Mouse (Mus musculus) T-helper 17 cell (primary cell): ENCODE measurements around the gene Akap7.

Source experiments
- in situ Hi-C, 2 experiments: fragments of 300-600 bp; cut with MboI, MseI; formaldehyde crosslinking; loops; 1 replicate in 1 of 2; 2 replicates in 1 of 2; pipeline ENCODE4 v1.15.1; 2025; ENCODE audit warnings: high pct_unique_total_duplicates in 2 of 2

Akap7 gene

DNA sequence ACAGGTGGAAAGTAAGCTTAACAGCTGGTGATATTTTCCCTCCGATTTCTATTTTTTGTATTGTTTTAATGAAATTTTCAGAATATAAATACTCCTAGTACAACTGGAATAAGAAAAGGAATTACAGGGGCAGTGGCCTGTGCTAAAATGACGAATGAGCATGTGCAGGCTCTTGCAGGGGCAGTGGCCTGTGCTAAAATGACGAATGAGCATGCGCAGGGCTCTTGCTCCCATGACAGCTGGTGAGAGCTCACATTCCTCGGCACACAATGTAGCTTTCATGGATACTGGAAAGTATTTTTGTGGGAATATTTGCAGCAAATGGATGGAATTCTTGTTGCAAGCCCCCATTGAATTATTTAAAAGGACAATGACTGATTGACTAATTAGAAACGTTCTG is 46.5 kb downstream of the Akap7 start:
- in situ Hi-C loops: loop anchor here (10.0 to 25.0 kb wide), 3 partner anchors 414 to 894 kb away; no protein-coding TSS in a partner anchor

DNA sequence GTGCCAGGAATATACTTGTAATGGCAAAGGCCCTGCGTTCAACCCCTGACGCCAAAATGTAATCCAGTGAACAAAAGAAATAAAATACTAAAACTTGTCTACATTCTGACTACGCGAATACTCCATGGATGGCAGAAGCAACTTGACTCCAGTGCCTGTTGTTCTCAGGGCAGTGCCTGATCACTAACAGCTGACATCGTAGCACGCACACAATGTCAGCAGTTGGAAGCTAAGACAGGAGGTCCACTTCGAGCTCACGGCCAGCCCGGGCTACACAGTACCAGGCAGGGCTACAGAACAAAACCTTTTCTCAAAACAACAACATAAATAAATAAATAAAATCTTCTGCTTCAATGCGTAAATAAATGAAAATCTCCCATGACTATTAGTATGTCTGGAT is 46.9 kb downstream of the Akap7 start:
- in situ Hi-C loops: loop anchor here (10.0 to 25.0 kb wide), 3 partner anchors 414 to 894 kb away; no protein-coding TSS in a partner anchor

DNA sequence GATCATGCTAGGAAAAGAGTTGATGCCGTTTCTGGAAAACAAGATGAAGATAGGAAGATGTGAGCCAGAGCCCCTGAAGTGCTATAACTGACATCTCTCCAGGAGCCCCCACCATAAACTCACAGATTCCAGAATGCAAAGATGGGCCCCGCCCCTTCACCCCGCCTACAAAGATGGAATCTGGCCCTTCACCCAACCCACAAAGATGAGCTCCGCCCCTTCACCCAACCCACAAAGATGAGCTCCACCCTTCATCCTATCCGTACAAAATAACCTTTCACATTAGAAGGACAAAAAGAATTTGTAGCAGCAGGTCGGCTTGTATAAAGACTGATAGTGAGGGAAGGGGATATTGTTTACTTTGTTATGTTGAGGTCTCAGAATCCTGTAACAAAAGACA is 49.5 kb downstream of the Akap7 start:
- in situ Hi-C loops: loop anchor here in 1 of 2 experiments (25.0 kb wide), 1 partner anchor 879 kb away; no protein-coding TSS in a partner anchor

DNA sequence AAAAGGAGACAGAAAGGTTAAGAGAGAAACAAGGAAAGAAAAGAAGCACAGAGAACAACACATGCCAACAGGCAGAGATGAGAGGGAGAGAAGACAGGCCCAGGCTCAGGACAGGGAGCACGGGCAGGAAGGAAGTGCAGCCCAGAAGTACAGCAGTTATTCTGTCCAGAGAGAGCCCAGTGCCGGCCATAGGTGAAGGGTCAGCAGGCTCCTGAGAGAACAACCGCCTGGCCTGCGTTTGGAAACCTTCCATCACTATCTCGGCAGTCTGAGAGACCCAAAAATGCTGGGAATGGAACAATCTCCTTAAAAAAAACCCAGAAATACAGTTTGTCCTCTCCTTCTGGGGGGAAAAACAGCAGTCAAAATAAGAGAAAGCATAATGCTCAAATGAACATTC is 50.2 kb downstream of the Akap7 start:
- in situ Hi-C loops: loop anchor here in 1 of 2 experiments (25.0 kb wide), 1 partner anchor 880 kb away; no protein-coding TSS in a partner anchor

DNA sequence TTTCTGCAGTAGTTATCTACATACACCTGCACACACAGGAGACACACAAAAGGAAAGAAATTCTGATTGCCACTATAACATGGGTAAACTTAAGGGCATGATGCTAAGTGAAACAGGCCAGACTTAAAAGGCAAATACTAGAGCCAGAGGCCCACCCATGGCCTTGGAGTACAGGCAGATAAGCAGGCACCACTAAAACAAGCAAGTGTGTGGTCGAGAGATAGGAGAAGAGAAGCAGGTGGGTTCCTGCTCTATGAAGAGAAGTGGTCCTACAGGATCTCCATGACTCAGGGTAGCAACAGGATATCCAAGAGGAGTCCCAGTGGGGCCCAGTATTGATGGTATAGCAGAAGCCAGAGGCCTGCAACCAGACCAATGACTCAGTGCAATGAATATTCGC is 54.2 kb downstream of the Akap7 start:
- in situ Hi-C loops: loop anchor here in 1 of 2 experiments (25.0 kb wide), 1 partner anchor 884 kb away; no protein-coding TSS in a partner anchor

DNA sequence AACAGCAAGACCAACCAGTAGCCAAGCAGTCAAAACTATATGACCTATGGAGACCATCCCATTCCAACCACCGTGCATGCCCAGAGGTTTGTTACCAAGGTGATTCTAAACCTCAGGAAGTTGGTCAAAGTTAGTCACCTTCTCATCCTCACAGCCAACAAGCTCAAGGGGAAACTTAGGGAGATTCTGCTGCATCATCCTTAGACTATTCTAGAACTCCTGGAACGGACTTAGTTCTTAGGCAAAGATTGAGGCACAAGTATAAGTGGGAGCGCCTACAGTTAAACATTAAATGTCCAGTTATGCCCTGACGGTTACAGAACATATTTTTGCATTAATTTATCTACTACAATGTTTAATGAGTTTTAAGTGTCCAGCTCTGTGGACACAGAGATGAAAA is 54.7 kb downstream of the Akap7 start:
- in situ Hi-C loops: loop anchor here in 1 of 2 experiments (25.0 kb wide), 1 partner anchor 884 kb away; no protein-coding TSS in a partner anchor

DNA sequence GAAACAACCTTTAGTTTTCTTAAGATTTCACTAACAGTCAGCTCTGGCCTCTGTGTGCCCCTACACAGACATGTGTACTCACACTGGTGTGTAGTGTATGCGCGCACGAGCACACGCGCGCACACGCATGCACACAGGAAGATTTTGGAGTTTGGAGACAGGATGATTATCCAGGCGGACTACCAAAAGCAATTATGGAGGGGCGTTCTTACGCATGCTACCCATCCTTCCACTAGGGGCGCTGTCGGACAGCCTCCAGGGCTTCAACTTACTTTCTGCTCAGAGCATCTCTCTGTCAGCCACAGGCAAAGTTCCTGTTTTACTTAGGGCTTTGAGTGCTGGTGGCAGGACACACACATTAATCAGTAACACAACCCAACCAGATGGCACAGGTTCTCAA is 57.6 kb downstream of the Akap7 start:
- in situ Hi-C loops: loop anchor here in 1 of 2 experiments (25.0 kb wide), 1 partner anchor 887 kb away; no protein-coding TSS in a partner anchor

DNA sequence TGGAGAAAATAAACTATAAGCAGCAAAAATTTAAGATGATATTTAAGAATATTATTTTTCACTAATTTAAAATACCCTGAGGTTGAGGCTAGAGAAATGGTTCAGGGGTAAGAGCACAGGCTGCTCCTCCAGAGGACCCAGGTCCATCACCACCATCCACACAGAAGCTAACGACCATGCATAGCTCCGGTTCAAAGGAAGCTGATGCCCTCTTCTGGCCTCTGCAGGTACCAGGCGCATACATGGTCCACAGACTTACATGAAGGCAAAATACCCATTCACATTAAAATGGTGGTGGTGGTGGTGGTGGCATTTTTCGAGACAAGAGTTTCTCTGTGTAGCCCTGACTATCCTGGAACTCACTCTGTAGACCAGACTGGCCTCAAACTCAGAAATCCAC is 61.5 kb downstream of the Akap7 start:
- in situ Hi-C loops: no loop called here

DNA sequence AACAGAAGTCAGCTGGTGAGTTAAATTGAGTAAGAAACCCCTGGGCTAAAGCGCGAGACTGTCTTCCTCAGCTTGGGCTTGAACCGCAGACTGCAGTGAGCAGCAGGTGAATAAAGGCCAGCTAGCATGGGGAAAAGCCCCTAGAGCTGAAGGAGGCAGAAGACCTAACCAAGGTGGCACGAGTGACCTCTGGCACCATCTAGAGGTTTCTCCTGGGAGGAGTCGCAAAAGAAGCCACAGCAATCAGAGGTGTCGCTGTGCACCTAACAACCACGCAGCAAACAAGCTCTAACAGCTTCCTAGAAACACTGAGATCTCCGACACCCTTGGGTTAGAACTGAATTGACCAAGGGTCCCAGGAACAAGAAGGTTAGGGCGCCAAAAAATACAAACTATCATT is 68.5 kb downstream of the Akap7 start:
- in situ Hi-C loops: no loop called here

DNA sequence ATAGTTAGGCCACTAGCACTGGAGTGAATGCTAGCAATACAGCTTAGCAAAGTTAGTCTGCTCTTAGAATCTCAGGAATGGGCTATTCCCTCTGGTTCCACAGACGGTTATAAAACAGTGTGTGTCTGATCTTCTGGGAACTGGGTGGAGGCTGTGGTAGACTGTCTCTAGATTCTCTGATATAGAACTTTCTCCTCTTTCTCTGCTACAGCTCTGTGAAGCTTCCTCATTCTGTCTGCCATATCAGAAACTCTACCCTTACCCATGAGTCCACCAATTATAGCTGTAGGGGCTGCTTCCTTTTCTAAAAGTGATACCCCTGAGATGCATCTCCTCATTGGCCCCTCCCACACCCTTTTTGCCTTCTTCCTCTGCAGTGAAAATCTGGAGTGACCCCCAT is 73.6 kb downstream of the Akap7 start:
- in situ Hi-C loops: no loop called here

DNA sequence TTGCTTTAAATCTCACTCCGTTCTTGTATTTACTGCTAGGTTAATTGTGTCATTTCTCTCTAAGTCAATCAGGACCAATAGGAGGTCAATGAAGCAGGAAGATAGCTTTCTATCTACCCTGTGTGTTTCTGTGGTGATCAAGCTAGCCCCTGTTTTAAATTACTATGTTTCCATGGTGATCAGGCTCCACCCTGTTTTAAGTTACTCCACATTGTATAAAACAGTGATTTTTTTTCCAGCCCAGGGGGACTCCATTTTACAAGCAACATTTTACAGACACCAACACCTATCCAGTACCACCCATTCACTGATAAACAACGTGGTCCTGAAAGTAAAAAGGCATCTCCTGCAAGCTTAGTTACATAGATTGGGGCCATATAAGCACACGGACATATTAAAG is 75.0 kb downstream of the Akap7 start:
- in situ Hi-C loops: no loop called here

DNA sequence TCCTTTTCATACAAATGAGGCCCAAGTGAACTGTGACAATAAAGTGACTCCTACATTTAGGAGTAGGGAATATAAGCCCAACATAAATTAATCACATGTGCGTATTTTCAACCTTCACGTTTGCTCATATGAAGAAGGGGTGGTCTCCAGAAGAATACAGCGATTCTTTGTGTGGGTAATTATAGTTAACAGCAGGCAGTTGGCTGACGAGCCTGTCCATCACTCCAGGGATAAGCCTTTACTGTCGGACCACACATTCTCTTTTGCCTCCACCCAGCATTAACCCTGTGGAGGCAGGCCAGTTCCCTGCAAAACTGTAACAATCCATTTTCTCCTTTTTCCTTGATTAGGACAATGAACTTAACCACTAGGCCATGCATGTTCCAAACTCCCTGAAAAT is 76.3 kb downstream of the Akap7 start:
- in situ Hi-C loops: no loop called here

DNA sequence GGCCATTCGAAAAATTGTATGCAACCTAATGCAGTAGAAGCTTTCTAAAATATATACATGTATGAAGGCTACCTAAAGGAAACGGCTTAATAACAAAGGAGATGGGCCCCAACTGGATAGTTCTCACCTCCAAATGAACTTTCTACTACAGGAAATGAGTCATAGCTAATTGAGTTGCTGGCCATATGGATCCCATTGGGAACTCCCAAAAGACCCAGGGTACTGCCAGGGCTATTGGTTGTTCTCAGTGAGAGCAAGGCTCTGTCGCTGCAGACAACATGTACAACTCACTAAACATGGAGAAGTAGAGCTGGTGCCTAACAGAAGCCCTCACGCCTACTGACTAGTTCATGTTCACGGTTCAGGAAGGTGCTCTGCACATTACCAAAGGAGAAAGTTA is 83.3 kb downstream of the Akap7 start:
- in situ Hi-C loops: loop anchor here in 1 of 2 experiments (5.0 kb wide), 1 partner anchor 257 kb away; no protein-coding TSS in a partner anchor

DNA sequence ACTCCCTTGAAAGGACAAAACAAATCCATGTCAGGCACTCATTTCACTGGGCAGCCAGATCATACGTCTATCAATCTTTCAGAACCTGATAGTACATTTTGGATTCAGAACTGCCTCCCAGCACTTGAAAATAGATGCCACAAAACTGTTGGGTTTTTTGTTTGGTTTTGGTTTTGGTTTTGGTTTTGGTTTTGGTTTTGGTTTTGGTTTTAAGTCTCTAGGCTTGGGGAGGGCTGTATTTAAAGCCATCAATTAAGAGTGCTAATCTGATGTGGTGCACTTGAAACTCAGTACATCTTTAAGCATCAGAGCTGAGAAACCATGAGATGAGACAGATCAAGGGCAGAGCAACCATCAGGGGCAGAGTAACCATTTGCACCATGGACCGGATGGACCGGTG is 86.9 kb downstream of the Akap7 start:
- in situ Hi-C loops: loop anchor here in 1 of 2 experiments (5.0 kb wide), 1 partner anchor 253 kb away; no protein-coding TSS in a partner anchor

DNA sequence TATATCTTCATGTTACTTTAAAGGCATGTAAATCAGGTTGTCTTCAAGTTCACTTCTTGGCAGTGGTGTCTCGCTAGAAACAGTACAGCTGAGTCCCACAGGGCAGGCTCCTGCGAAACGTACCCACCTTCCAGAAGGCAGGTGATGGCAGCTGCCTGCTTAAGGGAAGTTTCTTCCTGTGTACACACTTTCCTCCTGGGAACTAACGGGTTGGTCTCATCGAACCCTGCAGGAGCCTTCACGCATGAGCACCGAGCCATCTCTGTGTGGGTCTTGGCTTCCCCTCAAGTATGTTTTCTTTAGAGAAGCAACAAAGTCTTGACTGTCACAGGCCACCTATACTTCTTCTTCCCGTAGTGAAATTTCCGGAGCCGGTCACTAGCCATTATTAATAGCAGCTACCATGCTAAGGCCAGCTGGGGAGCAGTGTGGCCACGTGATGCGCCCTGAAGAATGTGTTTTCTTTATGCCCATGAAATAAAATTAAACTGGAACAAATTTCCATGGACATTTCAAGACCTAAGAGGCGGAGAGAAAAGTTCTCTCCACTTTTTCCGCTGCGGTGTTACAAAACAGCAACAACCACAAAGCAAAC is 87.7 kb downstream of the Akap7 start:
- in situ Hi-C loops: loop anchor here (5.0 kb wide), 1 partner anchor 253 kb away; no protein-coding TSS in a partner anchor

DNA sequence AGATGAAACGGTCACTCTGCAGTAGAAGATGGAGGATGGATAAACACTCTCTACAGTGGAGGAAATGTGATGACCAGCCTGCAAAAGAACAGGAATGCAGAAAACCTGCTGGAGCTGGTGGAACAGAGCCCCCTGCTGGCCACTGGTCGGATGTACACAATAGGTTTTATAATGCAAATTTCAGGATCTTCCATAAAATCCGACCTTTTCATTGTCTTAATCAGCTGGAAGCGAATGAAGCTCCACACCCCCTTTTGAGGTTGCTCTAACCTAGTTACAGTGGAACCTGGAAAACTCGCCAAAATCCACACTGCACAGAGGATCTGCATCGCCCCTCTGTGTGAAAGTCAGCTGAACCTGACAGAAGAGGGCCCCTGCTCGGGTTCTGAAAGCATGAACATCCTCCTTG is 88.4 kb downstream of the Akap7 start:
- in situ Hi-C loops: loop anchor here in 1 of 2 experiments (5.0 kb wide), 1 partner anchor 252 kb away; no protein-coding TSS in a partner anchor

DNA sequence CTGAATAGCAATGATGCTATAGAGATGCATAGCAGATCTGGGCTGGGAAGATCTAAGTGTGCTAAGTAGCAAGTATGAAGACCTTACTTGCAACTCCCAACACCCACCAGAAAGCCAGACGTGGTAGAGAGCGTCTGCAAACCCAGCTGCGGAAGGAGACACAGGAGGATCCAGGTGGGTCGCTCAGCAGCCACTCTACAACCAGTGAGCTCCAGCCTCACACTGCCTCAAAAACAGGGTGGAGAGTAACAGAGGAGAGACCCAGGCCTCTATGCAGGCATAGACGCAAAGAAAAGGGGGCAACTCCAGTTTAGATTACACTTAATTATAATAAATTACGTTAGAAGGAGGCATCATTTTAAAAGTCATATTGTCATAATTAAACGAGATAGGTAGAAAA is 88.9 kb downstream of the Akap7 start:
- in situ Hi-C loops: loop anchor here in 1 of 2 experiments (5.0 kb wide), 1 partner anchor 251 kb away; no protein-coding TSS in a partner anchor

DNA sequence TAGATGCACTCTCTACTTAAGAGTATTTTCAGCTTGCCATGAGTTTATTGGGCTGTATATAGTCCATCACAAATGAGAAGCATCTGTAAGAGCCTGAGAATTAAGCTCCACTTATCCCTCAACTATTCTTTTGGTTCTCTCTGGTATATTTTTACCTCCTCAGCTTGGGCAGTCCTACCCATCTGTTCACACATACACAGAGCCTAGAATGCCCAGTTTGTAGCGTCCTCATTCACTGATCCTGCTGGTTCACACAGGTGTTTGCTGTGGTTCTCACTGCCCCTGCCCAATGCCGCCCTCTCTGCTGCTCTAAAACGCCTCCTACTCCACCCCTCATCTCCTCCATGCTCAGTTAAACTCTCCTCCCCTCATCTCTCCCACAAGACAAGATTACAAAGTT is 91.7 kb downstream of the Akap7 start:
- in situ Hi-C loops: loop anchor here in 1 of 2 experiments (5.0 kb wide), 1 partner anchor 249 kb away; no protein-coding TSS in a partner anchor

DNA sequence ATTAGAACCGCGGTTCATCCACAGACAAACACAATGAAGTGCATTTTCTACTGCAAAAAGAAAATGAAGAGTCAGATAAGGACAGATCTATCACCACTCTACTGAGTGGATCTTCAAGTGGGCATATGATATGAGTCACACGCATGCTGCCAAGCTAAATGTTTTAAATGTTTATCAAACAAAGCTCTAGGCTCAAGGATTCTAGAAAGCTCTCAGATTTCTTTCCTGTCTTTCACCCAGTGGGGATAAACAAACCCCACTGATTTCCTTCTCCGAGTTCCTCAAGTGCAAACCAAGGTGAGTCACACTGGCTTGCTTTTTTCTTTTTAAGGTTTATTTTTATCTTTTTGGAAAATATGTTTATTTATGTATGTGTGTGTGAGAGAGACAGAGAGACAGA is 94.0 kb downstream of the Akap7 start:
- in situ Hi-C loops: no loop called here

DNA sequence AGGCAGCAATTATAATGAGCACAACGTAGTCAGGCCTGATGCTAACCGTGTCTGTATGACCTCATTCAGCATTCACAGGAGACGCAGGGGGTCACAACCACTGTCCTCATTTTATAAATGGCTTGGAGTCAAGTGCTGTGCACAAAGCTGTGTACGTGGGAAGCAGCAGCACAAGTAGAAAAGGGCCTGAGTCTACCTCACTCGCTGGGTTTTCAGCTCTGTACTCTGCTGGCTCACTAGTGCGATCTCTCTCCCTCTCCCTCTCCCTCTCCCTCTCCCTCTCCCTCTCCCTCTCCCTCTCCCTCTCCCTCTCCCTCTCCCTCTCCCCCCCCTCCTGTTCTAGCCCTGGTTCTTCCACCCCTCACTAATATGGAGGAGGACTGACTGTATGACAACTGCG is 99.1 kb downstream of the Akap7 start:
- in situ Hi-C loops: no loop called here

DNA sequence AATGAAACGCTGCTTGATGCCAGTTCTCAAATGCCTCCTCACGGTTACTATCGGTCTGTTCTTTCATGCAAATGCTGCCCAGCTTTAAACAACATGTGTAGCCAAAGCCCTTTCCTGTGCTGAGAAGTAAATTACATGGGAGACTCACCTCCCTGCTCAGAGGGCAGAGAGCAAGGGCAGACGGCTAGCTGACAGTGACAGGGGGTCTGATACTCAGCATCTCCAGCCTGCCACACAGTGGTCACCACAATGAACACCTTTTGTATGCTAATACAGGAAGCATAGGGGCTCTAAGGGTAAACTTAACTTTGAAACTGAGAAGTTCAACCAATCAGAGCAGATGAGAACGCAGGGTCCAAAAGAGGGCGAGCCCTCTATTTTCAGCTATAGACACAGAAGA is 99.8 kb downstream of the Akap7 start:
- in situ Hi-C loops: no loop called here

DNA sequence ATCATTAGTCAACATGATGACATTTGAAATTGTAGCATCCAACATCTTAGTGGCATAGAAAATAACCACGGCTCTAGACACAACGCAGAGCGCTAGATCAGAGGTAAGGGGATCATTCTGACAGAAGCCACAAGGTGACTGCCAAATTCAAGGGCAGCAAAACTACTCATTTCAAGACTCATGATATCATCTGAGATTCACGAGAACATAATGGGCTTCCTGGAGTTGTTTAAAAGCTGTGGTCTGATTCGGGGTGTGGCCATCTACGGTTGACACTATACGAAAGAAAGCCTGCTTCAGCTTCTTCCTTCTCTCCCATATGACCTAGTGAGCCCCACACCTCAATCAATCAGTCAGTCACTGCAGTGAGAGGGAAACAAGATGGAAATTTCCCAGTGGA is 107.0 kb downstream of the Akap7 start:
- in situ Hi-C loops: no loop called here
